Mouse (Mus musculus) heart, embryonic 12.5 days (tissue): ENCODE results near the gene BC049715. TPM values are rescaled to one million over a fixed set of nuclear protein-coding genes. Genes with fewer than 3 reads are reported as not detected.

ENCODE experiments used
- ATAC-seq: fragments of 200-750 bp; cut with Nextera tagmentation; 2 replicates; pipeline ENCODE4 v1.8.0; 2017; ENCODE audit warnings: moderate TSS enrichment, moderate library complexity; ENCODE audit not compliant: insufficient number of reproducible peaks, low FRiP score
- H3K27ac ChIP-seq: fragments of 300-500 bp; sonication (generic); 2 replicates; pipeline ENCODE4 v1.5.1; 2016; ENCODE audit warnings: mild to moderate bottlenecking, moderate library complexity; ENCODE audit not compliant: poor library complexity, severe bottlenecking
- H3K27me3 ChIP-seq: fragments of 300-500 bp; sonication (generic); replicated peaks from 2 replicates; pipeline ENCODE4 v1.6.1; 2016; ENCODE audit warnings: mild to moderate bottlenecking, moderate library complexity
- H3K36me3 ChIP-seq: fragments of 300-500 bp; sonication (generic); 2 replicates; pipeline ENCODE4 v1.6.1; 2016; ENCODE audit warnings: mild to moderate bottlenecking, moderate library complexity
- H3K4me1 ChIP-seq: fragments of 300-500 bp; sonication (generic); replicated peaks from 2 replicates; pipeline ENCODE4 v1.6.1; 2016; ENCODE audit warnings: mild to moderate bottlenecking
- H3K4me2 ChIP-seq: fragments of 300-500 bp; sonication (generic); 2 replicates; pipeline ENCODE4 v1.6.1; 2016; ENCODE audit warnings: mild to moderate bottlenecking, moderate library complexity
- H3K4me3 ChIP-seq: fragments of 300-500 bp; sonication (generic); 2 replicates; pipeline ENCODE4 v1.5.1; 2016; ENCODE audit warnings: mild to moderate bottlenecking
- H3K9ac ChIP-seq: fragments of 300-500 bp; sonication (generic); 2 replicates; pipeline ENCODE4 v1.6.1; 2016; ENCODE audit warnings: mild to moderate bottlenecking, moderate library complexity
- H3K9me3 ChIP-seq: fragments of 300-500 bp; sonication (generic); replicated peaks from 2 replicates; pipeline ENCODE4 v1.6.1; 2016; ENCODE audit warnings: mild to moderate bottlenecking, moderate library complexity
- WGBS: fragments of 180-500 bp; shearing (Covaris S2); methylation state at CpG from one replicate; pipeline ENCODE4 v1.1.7; 2016; 5-methylcytosine and 5-hydroxymethylcytosine counted together
- polyA plus RNA-seq: library from polyadenylated mRNA; unstranded; fragments of >200 nt; fragmentation: Nextera tagmentation; extraction: Ambion mirVana; gene quantifications from 2 replicates; pipeline ENCODE4 v1.2.1, GENCODE M21; 2016

Gene BC049715
- polyA plus RNA-seq, 1 experiment from 2014 or later: 1.5 TPM

- Histone ChIP-seq H3K9ac (peak overlapping the region; percentile 80), H3K9me3 (no peaks in the 10 kb centered on the region), H3K4me2 (peak overlapping the region; percentile 91), H3K4me3 (peak overlapping the region; percentile 71), H3K27ac (no peak overlapping the region), H3K27me3 (no peaks in the 10 kb centered on the region), H3K36me3 (peaks cover 22% of the 10 kb centered on the region), H3K4me1 (peaks cover 26% of the 10 kb centered on the region)
- ATAC-seq: no peak
- WGBS: 23% methylated on average over 14 of the region's 14 CpGs
Measured at GRCm38 (mm10) chr6:136809077-136809476, 18.3 kb upstream of the BC049715 start.

GRCm38 (mm10) chr6:136809673-136810072 is 17.8 kb upstream of the BC049715 start:
- Histone ChIP-seq H3K36me3 (peaks cover 27% of the 10 kb centered on the region), H3K4me3 (peak overlapping the region; percentile 71)
- 63% methylated on average over 13 of the region's 13 CpGs for WGBS

DNA sequence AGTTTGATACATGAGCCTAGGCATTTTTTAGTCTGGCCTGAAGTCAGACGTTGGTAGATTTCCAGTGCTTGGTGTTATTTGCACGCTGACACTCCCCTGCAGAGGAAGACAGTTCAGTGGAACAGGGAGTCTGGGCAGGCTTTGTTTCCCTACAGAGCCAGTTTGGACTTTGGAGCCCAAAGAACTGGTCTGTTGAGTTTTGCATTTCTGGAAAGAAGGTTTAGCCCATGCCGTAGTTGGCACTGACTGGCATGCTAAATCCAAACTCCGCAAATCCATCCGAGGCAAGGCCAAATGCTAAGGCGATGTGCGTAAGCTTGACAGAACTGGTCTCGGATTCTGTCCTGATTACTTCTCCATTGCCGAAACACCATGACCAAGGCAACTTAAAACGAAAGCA is 16.2 kb upstream of the BC049715 start:
- peaks cover 41% of the 10 kb centered on the region for H3K36me3 ChIP-seq
- H3K9ac ChIP-seq: no peak overlapping the region
- no peak overlapping the region for H3K4me3 ChIP-seq
- no peak overlapping the region for H3K27ac ChIP-seq
- H3K4me1 ChIP-seq: peaks cover 21% of the 10 kb centered on the region
- H3K9me3 ChIP-seq: no peaks in the 10 kb centered on the region
- H3K27me3 ChIP-seq: no peaks in the 10 kb centered on the region
- WGBS: 87% methylated on average over 10 of the region's 10 CpGs
- H3K4me2 ChIP-seq: no peak overlapping the region
- ATAC-seq: no peak

More at GRCm38 (mm10) chr6:136809673-136810072, 17.8 kb upstream of the BC049715 start:
- Histone ChIP-seq H3K27me3 (no peaks in the 10 kb centered on the region), H3K4me1 (peaks cover 26% of the 10 kb centered on the region), H3K9me3 (no peaks in the 10 kb centered on the region), H3K9ac (peak overlapping the region; percentile 80; the same call in 1 of the 2 replicates), H3K27ac (no peak overlapping the region), H3K4me2 (peak overlapping the region; percentile 91)
- no peak for ATAC-seq

DNA sequence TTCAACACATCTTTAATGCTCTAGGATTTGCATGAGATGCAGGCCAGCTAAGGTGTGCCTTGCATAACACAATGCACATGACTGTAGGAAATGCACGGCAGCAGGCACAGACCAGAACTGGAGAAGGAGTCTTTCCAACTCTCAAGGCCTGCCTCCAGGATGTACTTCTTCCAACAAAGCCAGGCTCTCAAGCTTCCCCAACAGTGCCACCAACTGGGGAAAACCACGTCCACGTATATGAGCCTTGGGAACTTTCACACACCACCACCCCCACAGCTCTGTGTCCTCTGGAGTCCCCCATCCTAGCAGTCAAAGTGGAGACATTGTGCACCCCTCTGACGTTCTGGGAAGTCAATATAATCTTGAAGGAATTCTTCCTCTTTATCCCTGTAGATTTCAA is 14.3 kb upstream of the BC049715 start:
- no peak overlapping the region for H3K9ac ChIP-seq
- no peaks in the 10 kb centered on the region for H3K9me3 ChIP-seq
- peaks cover 17% of the 10 kb centered on the region for H3K4me1 ChIP-seq
- H3K36me3 ChIP-seq: peaks cover 59% of the 10 kb centered on the region
- no peaks in the 10 kb centered on the region for H3K27me3 ChIP-seq
- no peak overlapping the region for H3K4me2 ChIP-seq
- WGBS: 30% methylated on average over 4 of the region's 4 CpGs
- no peak for ATAC-seq
- no peak overlapping the region for H3K4me3 ChIP-seq
- H3K27ac ChIP-seq: no peak overlapping the region

DNA sequence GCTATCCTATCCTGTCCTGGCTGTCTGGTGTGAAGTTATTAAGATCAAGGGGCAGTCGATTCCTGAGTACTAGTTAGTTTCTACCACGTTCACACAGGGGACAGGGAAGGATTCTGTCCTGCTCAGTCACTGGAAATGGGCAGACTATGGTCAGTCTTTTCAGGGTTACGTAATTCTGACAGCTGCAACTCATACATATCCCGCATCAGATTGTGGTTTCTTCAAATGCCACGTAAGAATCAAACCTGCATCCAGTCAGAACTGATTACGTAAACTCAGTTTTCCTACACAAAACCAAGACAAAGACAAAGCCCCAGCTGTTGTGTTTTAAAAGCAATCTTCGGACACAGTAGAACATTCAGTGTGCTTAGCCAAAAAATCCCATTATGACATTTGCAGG is 12.0 kb upstream of the BC049715 start:
- Histone ChIP-seq H3K9ac (no peak overlapping the region), H3K4me2 (no peak overlapping the region), H3K27me3 (no peaks in the 10 kb centered on the region), H3K4me1 (0 out of 2 replicates have a peak, but pooled peaks cover under 1% of the 10 kb centered on the region), H3K36me3 (peaks cover 75% of the 10 kb centered on the region), H3K9me3 (no peaks in the 10 kb centered on the region), H3K4me3 (no peak overlapping the region), H3K27ac (no peak overlapping the region)
- no peak for ATAC-seq
- 93% methylated on average over 7 of the region's 7 CpGs for WGBS

GRCm38 (mm10) chr6:136816826-136817225 is 10.6 kb upstream of the BC049715 start:
- 92% methylated on average over 21 of the region's 21 CpGs for WGBS
- H3K9me3 ChIP-seq: no peaks in the 10 kb centered on the region
- no peak overlapping the region for H3K27ac ChIP-seq

GRCm38 (mm10) chr6:136817549-136817948 is 9.9 kb upstream of the BC049715 start:
- H3K4me1 ChIP-seq: peaks cover 11% of the 10 kb centered on the region
- H3K27me3 ChIP-seq: no peaks in the 10 kb centered on the region
- no peak for ATAC-seq
- peaks cover 90% of the 10 kb centered on the region for H3K36me3 ChIP-seq
- no peak overlapping the region for H3K4me3 ChIP-seq
- no peak overlapping the region for H3K27ac ChIP-seq
- no peaks in the 10 kb centered on the region for H3K9me3 ChIP-seq
- no peak overlapping the region for H3K9ac ChIP-seq
- 92% methylated on average over 3 of the region's 3 CpGs for WGBS
- no peak overlapping the region for H3K4me2 ChIP-seq

More at GRCm38 (mm10) chr6:136816826-136817225, 10.6 kb upstream of the BC049715 start:
- Histone ChIP-seq H3K4me3 (no peak overlapping the region), H3K4me1 (peaks cover 11% of the 10 kb centered on the region), H3K27me3 (no peaks in the 10 kb centered on the region), H3K4me2 (no peak overlapping the region), H3K36me3 (peaks cover 88% of the 10 kb centered on the region), H3K9ac (no peak overlapping the region)
- ATAC-seq: no peak

GRCm38 (mm10) chr6:136820381-136820780 is 7.0 kb upstream of the BC049715 start:
- Histone ChIP-seq H3K27me3 (no peaks in the 10 kb centered on the region), H3K4me1 (peaks cover 11% of the 10 kb centered on the region), H3K4me2 (no peak overlapping the region), H3K9me3 (no peaks in the 10 kb centered on the region), H3K36me3 (peaks cover 88% of the 10 kb centered on the region), H3K4me3 (no peak overlapping the region), H3K27ac (no peak overlapping the region), H3K9ac (no peak overlapping the region)
- 79% methylated on average over 21 of the region's 21 CpGs for WGBS
- ATAC-seq: no peak

- Histone ChIP-seq H3K9ac (no peak overlapping the region), H3K4me3 (no peak overlapping the region), H3K9me3 (no peaks in the 10 kb centered on the region), H3K4me2 (no peak overlapping the region), H3K36me3 (peaks cover 86% of the 10 kb centered on the region), H3K4me1 (peaks cover 11% of the 10 kb centered on the region), H3K27ac (no peak overlapping the region), H3K27me3 (no peaks in the 10 kb centered on the region)
- 88% methylated on average over 18 of the region's 18 CpGs for WGBS
- no peak for ATAC-seq
Measured at GRCm38 (mm10) chr6:136821086-136821485, 6.3 kb upstream of the BC049715 start.

DNA sequence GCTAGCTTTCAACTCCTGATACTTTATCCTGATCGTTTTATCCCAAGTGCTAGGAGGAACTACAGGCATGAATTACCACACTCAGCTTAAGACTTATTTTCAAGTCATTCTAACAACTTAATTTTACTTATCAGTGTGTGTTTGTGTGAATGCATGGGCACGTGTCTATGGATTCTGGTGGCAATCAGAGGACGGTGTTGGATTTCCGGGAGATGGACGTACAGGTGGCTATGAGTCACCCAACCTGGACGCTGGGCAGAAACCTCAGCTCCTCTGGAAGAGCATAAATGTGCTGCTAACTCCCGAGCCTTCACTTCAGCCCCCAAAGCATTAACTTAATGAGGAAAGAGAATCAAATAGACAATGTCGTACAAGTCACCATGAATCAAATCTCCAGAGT is 2.4 kb upstream of the BC049715 start:
- H3K27me3 ChIP-seq: no peaks in the 10 kb centered on the region
- H3K4me3 ChIP-seq: no peak overlapping the region
- WGBS: 90% methylated on average over 8 of the region's 8 CpGs
- peaks cover 50% of the 10 kb centered on the region for H3K36me3 ChIP-seq
- H3K27ac ChIP-seq: no peak overlapping the region
- no peaks in the 10 kb centered on the region for H3K9me3 ChIP-seq
- H3K4me2 ChIP-seq: no peak overlapping the region
- no peak overlapping the region for H3K9ac ChIP-seq
- peaks cover 17% of the 10 kb centered on the region for H3K4me1 ChIP-seq
- no peak for ATAC-seq

GRCm38 (mm10) chr6:136827116-136827515 is 310 bp upstream of the BC049715 start:
- H3K27me3 ChIP-seq: no peaks in the 10 kb centered on the region
- H3K4me3 ChIP-seq: peak overlapping the region; percentile 99
- H3K9ac ChIP-seq: peak overlapping the region; percentile 100
- 14% methylated on average over 7 of the region's 7 CpGs for WGBS
- H3K27ac ChIP-seq: no peak overlapping the region
- peaks cover 29% of the 10 kb centered on the region for H3K36me3 ChIP-seq
- H3K4me1 ChIP-seq: peaks cover 6% of the 10 kb centered on the region; the same call in 1 of the 2 replicates
- peak overlapping the region; percentile 79 for H3K4me2 ChIP-seq
- no peak for ATAC-seq
- no peaks in the 10 kb centered on the region for H3K9me3 ChIP-seq
